Mouse (Mus musculus) heart, adult 2 months (tissue): ENCODE data around the gene Ddx4.

Source experiments
- CTCF ChIP-seq: fragments of 200-600 bp; IDR thresholded peaks from 2 replicates; pipeline ENCODE4 v1.8.1; 2022; ENCODE audit warnings: antibody characterized with exemption, mild to moderate bottlenecking, moderate library complexity
- POLR2A ChIP-seq: fragments of 200-500 bp; IDR thresholded peaks from 2 replicates; pipeline ENCODE4 v1.6.1; 2011; ENCODE audit warnings: mild to moderate bottlenecking, low read depth, low read length, control low read depth; ENCODE audit not compliant: insufficient read depth

DNA sequence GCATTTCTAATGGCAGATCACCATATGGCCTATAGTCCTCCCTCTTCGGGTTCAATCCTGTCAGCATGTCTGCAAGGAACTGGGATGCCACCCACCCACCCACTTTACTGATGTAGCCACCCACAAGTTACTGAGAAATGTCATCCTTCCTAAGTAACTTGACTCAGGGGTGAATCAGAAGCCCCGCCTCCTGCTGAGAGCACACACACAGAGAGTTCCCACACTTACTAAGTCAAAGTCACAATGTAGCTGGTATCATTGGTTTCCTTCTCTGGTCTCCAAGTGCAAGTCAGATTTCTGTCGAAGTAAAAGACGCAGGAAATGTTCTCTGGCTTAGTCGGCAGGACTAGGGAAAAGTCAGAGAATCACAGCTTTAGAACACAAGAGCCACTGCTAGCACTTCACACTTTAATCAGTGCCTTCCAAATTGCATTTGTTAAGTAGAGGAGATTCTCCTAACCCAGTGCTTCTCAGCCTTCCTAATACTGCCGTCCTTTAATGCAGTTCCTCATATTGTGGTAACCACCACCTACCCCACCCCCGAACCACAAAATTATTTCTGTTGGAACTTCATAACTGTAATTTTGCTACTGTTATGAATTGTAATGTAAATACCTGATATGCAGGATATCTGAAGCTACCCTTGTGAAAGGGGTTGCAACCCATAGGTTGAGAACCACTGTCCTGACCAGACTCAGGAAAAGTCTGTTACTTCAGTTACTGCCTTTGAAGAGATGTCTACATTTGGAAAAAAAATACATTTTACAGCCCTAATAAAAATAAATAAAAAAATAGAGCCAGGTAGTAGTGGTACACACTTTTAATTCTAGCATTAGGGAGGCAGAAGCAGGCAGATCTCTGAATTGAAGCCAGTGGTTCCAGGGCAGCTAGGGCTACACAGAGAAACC, 100.4 kb downstream of the Ddx4 start:
- TF ChIP-seq CTCF: no peak
- TF ChIP-seq POLR2A: no peak
